In genomic region chrX:98890072-98890405, GRCm38 (mm10) we compare ENCODE assay signal across 8 mouse cellular contexts. TPM values are rescaled to one million over a fixed set of nuclear protein-coding genes. Genes with fewer than 3 reads are reported as not detected.
A peak's percentile ranks its signal among the peaks of the same experiment; 100 is the strongest.
DNase-seq lines count a peak whose midpoint lies in the region; ATAC-seq lines count a peak whose summit lies in the region.

No protein-coding gene starts in this region.

- peaks cover 9% of the 10 kb centered on the region; the same call in 1 of the 2 replicates for H3K9me3 ChIP-seq in erythroblast, embryonic 14.5 days (ENCODE audit: control insufficient read depth, low read length)
- H3K9me3 ChIP-seq in liver, embryonic 11.5 days (ENCODE audit: control insufficient read depth, low read length): no peaks in the 10 kb centered on the region
- no peaks in the 10 kb centered on the region for H3K9me3 ChIP-seq in stomach, embryonic 14.5 days (ENCODE audit: control insufficient read depth, low read depth, low read length)

- no peak overlapping the region for H3K27ac ChIP-seq in liver, embryonic 11.5 days (ENCODE audit: low read depth, low read length)
- H3K27ac ChIP-seq in stomach, embryonic 14.5 days (ENCODE audit: low read length): peak overlapping the region; percentile 67; the same call in 1 of the 2 replicates

- peak overlapping the region; percentile 48; the same call in 1 of the 2 replicates for H3K9ac ChIP-seq in liver, embryonic 11.5 days (ENCODE audit: low read depth, low read length)
- peak overlapping the region; percentile 28 for H3K9ac ChIP-seq in stomach, embryonic 14.5 days (replicated peaks; ENCODE audit: low read depth, low read length)

- DNase-seq in right cerebral cortex, postnatal 14 days: peak; percentile 5
- no peak for DNase-seq in right cerebral cortex, adult 18-20 months
- peak; percentile 33 for DNase-seq in liver, embryonic 11.5 days (ENCODE audit: low spot score)
- no peak for DNase-seq in right cerebral cortex, adult 2 months (ENCODE audit: low spot score in 2 of 2)
- DNase-seq in left cerebral cortex, postnatal 14 days (ENCODE audit: low spot score in 2 of 2): no peak

- H3K27me3 ChIP-seq in erythroblast, embryonic 14.5 days (ENCODE audit: control insufficient read depth): peaks cover 30% of the 10 kb centered on the region
- peaks cover 18% of the 10 kb centered on the region for H3K27me3 ChIP-seq in liver, embryonic 11.5 days (replicated peaks; ENCODE audit: control insufficient read depth, insufficient read depth, low read length)
- H3K27me3 ChIP-seq in stomach, embryonic 14.5 days (ENCODE audit: control insufficient read depth, insufficient read depth, low read length): 0 out of 2 replicates have a peak, but pooled peaks cover 3% of the 10 kb centered on the region

- WGBS in liver, embryonic 11.5 days: 10% methylated on average over 14 of the region's 14 CpGs
- WGBS in stomach, embryonic 14.5 days: 17% methylated on average over 14 of the region's 14 CpGs

- H3K4me2 ChIP-seq in liver, embryonic 11.5 days: peak overlapping the region; percentile 70
- H3K4me2 ChIP-seq in stomach, embryonic 14.5 days (replicated peaks; ENCODE audit: low read depth, low read length): peak overlapping the region; percentile 47

- no peaks in the 10 kb centered on the region for H3K36me3 ChIP-seq in erythroblast, embryonic 14.5 days (ENCODE audit: control insufficient read depth)
- no peaks in the 10 kb centered on the region for H3K36me3 ChIP-seq in liver, embryonic 11.5 days (ENCODE audit: control insufficient read depth, insufficient read depth, low read length)
- no peaks in the 10 kb centered on the region for H3K36me3 ChIP-seq in stomach, embryonic 14.5 days (ENCODE audit: control insufficient read depth, insufficient read depth, low read length)

- peak overlapping the region; percentile 56 for H3K4me3 ChIP-seq in erythroblast, embryonic 14.5 days (replicated peaks)
- H3K4me3 ChIP-seq in liver, embryonic 11.5 days (ENCODE audit: low read depth, low read length): peak overlapping the region; percentile 54
- peak overlapping the region; percentile 44 for H3K4me3 ChIP-seq in stomach, embryonic 14.5 days (ENCODE audit: low read depth, low read length)

- ATAC-seq in erythroblast, adult 5-6 weeks (replicated peaks; ENCODE audit: low FRiP score, poor library complexity, severe bottlenecking): no peak
- ATAC-seq in liver, embryonic 11.5 days (replicated peaks; ENCODE audit: low FRiP score): no peak; the same call in 1 of the 2 replicates
- no peak; the same call in 1 of the 2 replicates for ATAC-seq in stomach, embryonic 14.5 days (ENCODE audit: insufficient number of reproducible peaks, insufficient read depth, low FRiP score, low read depth)

- 0 out of 2 replicates have a peak, but pooled peaks cover 4% of the 10 kb centered on the region for H3K4me1 ChIP-seq in erythroblast, embryonic 14.5 days (ENCODE audit: control insufficient read depth)
- H3K4me1 ChIP-seq in liver, embryonic 11.5 days (replicated peaks; ENCODE audit: control insufficient read depth, insufficient read depth, low read length): no peaks in the 10 kb centered on the region
- no peaks in the 10 kb centered on the region for H3K4me1 ChIP-seq in stomach, embryonic 14.5 days (ENCODE audit: control insufficient read depth, insufficient read depth, low read length)

- intact Hi-C loops in left cerebral cortex, postnatal 14 days (cut with DNase I): no loop called here

RNA-seq across cellular contexts. Expression of gene Ophn1, which starts 0.8 kb away (rescaled TPM):
- not detected in 2 replicates for polyA plus RNA-seq in erythroblast, embryonic 14.5 days (2012)
- 0.63 and 3.3 TPM in 2 replicates for total RNA-seq in erythroblast, adult 5-6 weeks (2015; ENCODE audit: low replicate concordance)
- total RNA-seq in erythroblast, adult 5-6 weeks (2017; ENCODE audit: low replicate concordance): 0.14 and 0.34 TPM in 2 replicates
- polyA plus RNA-seq in liver, embryonic 11.5 days (2014; fragmentation: Nextera tagmentation; extraction: Ambion mirVana): 4.1 and 6.8 TPM in 2 replicates
- 14.3 and 16.8 TPM in 2 replicates for polyA plus RNA-seq in stomach, embryonic 14.5 days (2014; fragmentation: Nextera tagmentation; extraction: Ambion mirVana)
- 10 to 100 TPM; 39.0 to 40.5 TPM for total RNA-seq in left cerebral cortex, postnatal 14 days (2021)

RNA-seq across cellular contexts. Expression of gene Yipf6, which starts 46.1 kb away (rescaled TPM):
- 0.52 and 0.73 TPM in 2 replicates for polyA plus RNA-seq in erythroblast, embryonic 14.5 days (2012)
- 5.2 and 6.9 TPM in 2 replicates for total RNA-seq in erythroblast, adult 5-6 weeks (2015; ENCODE audit: low replicate concordance)
- total RNA-seq in erythroblast, adult 5-6 weeks (2017; ENCODE audit: low replicate concordance): 5.9 and 9.6 TPM in 2 replicates
- polyA plus RNA-seq in liver, embryonic 11.5 days (2014; fragmentation: Nextera tagmentation; extraction: Ambion mirVana): 23.1 and 24.4 TPM in 2 replicates
- polyA plus RNA-seq in stomach, embryonic 14.5 days (2014; fragmentation: Nextera tagmentation; extraction: Ambion mirVana): 24.7 and 26.0 TPM in 2 replicates
- total RNA-seq in left cerebral cortex, postnatal 14 days (2021): 10 to 100 TPM; 33.2 to 37.6 TPM

Comparison
In these comparisons a context has a peak if more than half of its experiments do, and no peak if none do; other contexts are left out.
1. DNase-seq: peak in right cerebral cortex, postnatal 14 days (single experiment) and liver, embryonic 11.5 days (single experiment); none in right cerebral cortex, adult 18-20 months (single experiment), right cerebral cortex, adult 2 months (0 of 2) and left cerebral cortex, postnatal 14 days (0 of 2).
2. RNA of gene Yipf6, which starts 46.1 kb away (polyA plus RNA-seq): 24.7 to 26.0 TPM in stomach, embryonic 14.5 days and 23.1 to 24.4 TPM in liver, embryonic 11.5 days; 0.52 to 0.73 TPM in erythroblast, embryonic 14.5 days; every median in the first group is over 10 times any median in the second.
3. Peak in every context shown above with its lines, with median percentiles within 50 percentile points of each other: H3K4me3 ChIP-seq.